Mouse (Mus musculus): ENCODE data around the gene Ern2. TPM values are rescaled to one million over a fixed set of nuclear protein-coding genes. Genes with fewer than 3 reads are reported as not detected.

Ern2 gene
- total RNA-seq (2014; rRNA removed; ENCODE audit: low replicate concordance): not detected in 2 replicates
- polyA plus RNA-seq (2015; fragmentation: Nextera tagmentation; extraction: Ambion mirVana): 0.07 TPM in 1 of 2 replicates, not detected in the other

GRCm38 (mm10) chr7:122186043-122186442, at the start of gene Ern2:
Gene Ern2 (minus strand): TSS chr7:122186207.
- no peaks in the 10 kb centered on the region for H3K36me3 ChIP-seq (replicated peaks; ENCODE audit: control insufficient read depth, insufficient read depth, low read length)
- no peaks in the 10 kb centered on the region for H3K4me1 ChIP-seq (ENCODE audit: control insufficient read depth, insufficient read depth)
- H3K4me3 ChIP-seq (ENCODE audit: low read depth, low read length): no peak within 1 kb of the TSS
- H3K27ac ChIP-seq (ENCODE audit: low read depth): no peak within 1 kb of the TSS
- TF ChIP-seq CTCF (IDR thresholded peaks at IDR 0.05; ENCODE audit: low read depth) (no peak), EP300 (IDR thresholded peaks at IDR 0.05; ENCODE audit: low read depth) (no peak)
- ATAC-seq (ENCODE audit: insufficient read depth, low read depth) (no peak), DNase-seq (ENCODE audit: low spot score) (no peak)
- WGBS: 22% methylated on average over 15 of the region's 17 CpGs
- H3K9ac ChIP-seq (replicated peaks; ENCODE audit: low read depth, low read length): no peak within 1 kb of the TSS
- H3K9me3 ChIP-seq (replicated peaks; ENCODE audit: control insufficient read depth, low read length): no peaks in the 10 kb centered on the region
- H3K4me2 ChIP-seq (ENCODE audit: low read depth, low read length): no peak within 1 kb of the TSS
- no peaks in the 10 kb centered on the region for H3K27me3 ChIP-seq (ENCODE audit: control insufficient read depth, insufficient read depth, low read length)

- Histone ChIP-seq H3K4me3 (ENCODE audit: low read depth, low read length) (no peak overlapping the region), H3K9ac (replicated peaks; ENCODE audit: low read depth, low read length) (no peak overlapping the region), H3K27ac (ENCODE audit: low read depth) (no peak overlapping the region), H3K9me3 (replicated peaks; ENCODE audit: control insufficient read depth, low read length) (no peaks in the 10 kb centered on the region), H3K36me3 (replicated peaks; ENCODE audit: control insufficient read depth, insufficient read depth, low read length) (no peaks in the 10 kb centered on the region), H3K4me2 (ENCODE audit: low read depth, low read length) (no peak overlapping the region), H3K4me1 (ENCODE audit: control insufficient read depth, insufficient read depth) (no peaks in the 10 kb centered on the region), H3K27me3 (ENCODE audit: control insufficient read depth, insufficient read depth, low read length) (no peaks in the 10 kb centered on the region)
- ATAC-seq (ENCODE audit: insufficient read depth, low read depth) (no peak), DNase-seq (ENCODE audit: low spot score) (no peak)
- TF ChIP-seq CTCF (IDR thresholded peaks at IDR 0.05; ENCODE audit: low read depth) (no peak), EP300 (IDR thresholded peaks at IDR 0.05; ENCODE audit: low read depth) (no peak)
- 80% methylated on average over 4 of the region's 4 CpGs for WGBS
Measured at GRCm38 (mm10) chr7:122230866-122231265, 44.9 kb upstream of the Ern2 start.

DNA sequence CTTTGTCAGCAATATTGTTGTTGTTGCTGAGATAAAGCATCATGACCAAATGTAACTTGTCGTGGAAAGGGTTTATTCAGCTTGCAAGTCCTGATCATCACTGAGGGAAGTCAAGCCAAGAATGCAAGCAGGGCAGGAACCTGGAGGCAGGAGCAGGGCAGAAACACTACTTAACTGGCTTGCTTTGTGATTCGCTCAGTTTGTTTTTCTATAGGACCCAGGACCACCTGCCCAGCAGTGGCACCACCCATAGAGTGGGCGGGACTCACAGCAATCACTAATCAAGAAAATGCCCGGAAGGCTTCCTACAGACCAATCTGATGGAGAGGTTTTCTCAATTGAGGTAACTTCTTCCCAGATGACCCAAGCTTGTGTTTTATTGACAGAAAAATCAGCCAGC, 43.9 kb upstream of the Ern2 start:
- H3K9ac ChIP-seq (replicated peaks; ENCODE audit: low read depth, low read length): no peak overlapping the region
- H3K4me1 ChIP-seq (ENCODE audit: control insufficient read depth, insufficient read depth): no peaks in the 10 kb centered on the region
- H3K36me3 ChIP-seq (replicated peaks; ENCODE audit: control insufficient read depth, insufficient read depth, low read length): no peaks in the 10 kb centered on the region
- DNase-seq (ENCODE audit: low spot score) (no peak), ATAC-seq (ENCODE audit: insufficient read depth, low read depth) (no peak)
- no peak overlapping the region for H3K4me2 ChIP-seq (ENCODE audit: low read depth, low read length)
- H3K9me3 ChIP-seq (replicated peaks; ENCODE audit: control insufficient read depth, low read length): no peaks in the 10 kb centered on the region
- no peak for TF ChIP-seq EP300 (IDR thresholded peaks at IDR 0.05; ENCODE audit: low read depth)
- no peak for TF ChIP-seq CTCF (IDR thresholded peaks at IDR 0.05; ENCODE audit: low read depth)
- WGBS: 52% methylated on average over 4 of the region's 4 CpGs
- H3K27ac ChIP-seq (ENCODE audit: low read depth): no peak overlapping the region
- no peak overlapping the region for H3K4me3 ChIP-seq (ENCODE audit: low read depth, low read length)
- no peaks in the 10 kb centered on the region for H3K27me3 ChIP-seq (ENCODE audit: control insufficient read depth, insufficient read depth, low read length)

- no peak overlapping the region for H3K27ac ChIP-seq (ENCODE audit: low read depth)
- TF ChIP-seq EP300 (IDR thresholded peaks at IDR 0.05; ENCODE audit: low read depth): no peak
- TF ChIP-seq CTCF (IDR thresholded peaks at IDR 0.05; ENCODE audit: low read depth): no peak
- no peaks in the 10 kb centered on the region for H3K4me1 ChIP-seq (ENCODE audit: control insufficient read depth, insufficient read depth)
- H3K36me3 ChIP-seq (replicated peaks; ENCODE audit: control insufficient read depth, insufficient read depth, low read length): no peaks in the 10 kb centered on the region
- H3K9ac ChIP-seq (replicated peaks; ENCODE audit: low read depth, low read length): no peak overlapping the region
- no peak for DNase-seq (ENCODE audit: low spot score)
- no peaks in the 10 kb centered on the region for H3K27me3 ChIP-seq (ENCODE audit: control insufficient read depth, insufficient read depth, low read length)
- H3K4me2 ChIP-seq (ENCODE audit: low read depth, low read length): no peak overlapping the region
- no peak for ATAC-seq (ENCODE audit: insufficient read depth, low read depth)
- H3K4me3 ChIP-seq (ENCODE audit: low read depth, low read length): no peak overlapping the region
- WGBS: 50% methylated on average over 3 of the region's 3 CpGs
- no peaks in the 10 kb centered on the region for H3K9me3 ChIP-seq (replicated peaks; ENCODE audit: control insufficient read depth, low read length)
Measured at GRCm38 (mm10) chr7:122229306-122229705, 43.3 kb upstream of the Ern2 start.

- no peaks in the 10 kb centered on the region for H3K9me3 ChIP-seq (replicated peaks; ENCODE audit: control insufficient read depth, low read length)
Measured at GRCm38 (mm10) chr7:122226744-122227143, 40.7 kb upstream of the Ern2 start.

More at GRCm38 (mm10) chr7:122226744-122227143, 40.7 kb upstream of the Ern2 start:
- no peak overlapping the region for H3K4me3 ChIP-seq (ENCODE audit: low read depth, low read length)
- no peaks in the 10 kb centered on the region for H3K36me3 ChIP-seq (replicated peaks; ENCODE audit: control insufficient read depth, insufficient read depth, low read length)
- H3K4me2 ChIP-seq (ENCODE audit: low read depth, low read length): no peak overlapping the region
- no peaks in the 10 kb centered on the region for H3K27me3 ChIP-seq (ENCODE audit: control insufficient read depth, insufficient read depth, low read length)
- no peak overlapping the region for H3K9ac ChIP-seq (replicated peaks; ENCODE audit: low read depth, low read length)
- no peak for DNase-seq (ENCODE audit: low spot score)
- no peaks in the 10 kb centered on the region for H3K4me1 ChIP-seq (ENCODE audit: control insufficient read depth, insufficient read depth)
- WGBS: 73% methylated on average over 4 of the region's 4 CpGs
- TF ChIP-seq CTCF (IDR thresholded peaks at IDR 0.05; ENCODE audit: low read depth) (no peak), EP300 (IDR thresholded peaks at IDR 0.05; ENCODE audit: low read depth) (no peak)
- H3K27ac ChIP-seq (ENCODE audit: low read depth): no peak overlapping the region
- no peak for ATAC-seq (ENCODE audit: insufficient read depth, low read depth)
